Mouse (Mus musculus) MN1 (cell line): ENCODE measurements around the gene Ankrd11.

ENCODE experiments used
- DNase-seq: peaks from one replicate; pipeline ENCODE4 v3.0.0-alpha.2; 2016; ENCODE audit warnings: low spot score

Ankrd11 gene

GRCm38 (mm10) chr8:122896317-122896716, 145.8 kb downstream of the Ankrd11 start:
- DNase-seq, result no peak

DNA sequence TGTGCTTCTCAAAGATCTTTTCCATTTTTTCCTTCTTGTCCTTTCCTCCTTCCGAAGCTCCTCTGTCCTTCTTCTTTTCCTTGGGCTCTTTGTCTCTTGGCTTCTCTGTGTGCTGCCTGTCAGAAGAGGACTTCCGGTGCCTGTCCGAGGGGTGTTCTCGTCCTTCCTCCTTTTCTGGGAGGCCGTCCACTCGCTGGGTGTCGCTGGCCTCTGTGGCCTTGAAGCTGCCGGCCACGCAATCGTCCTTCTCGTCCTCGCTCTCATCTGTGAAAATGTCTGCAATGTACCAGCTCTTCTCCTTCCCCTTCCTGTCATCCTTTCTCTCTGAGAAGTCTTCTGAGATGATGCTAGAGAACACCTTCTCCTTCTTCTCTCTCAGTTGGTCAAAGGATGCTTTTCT, 148.6 kb downstream of the Ankrd11 start:
- DNase-seq, result no peak

- no peak for DNase-seq
These were observed 150.6 kb downstream of the Ankrd11 start for GRCm38 (mm10) chr8:122891440-122891839.

DNA sequence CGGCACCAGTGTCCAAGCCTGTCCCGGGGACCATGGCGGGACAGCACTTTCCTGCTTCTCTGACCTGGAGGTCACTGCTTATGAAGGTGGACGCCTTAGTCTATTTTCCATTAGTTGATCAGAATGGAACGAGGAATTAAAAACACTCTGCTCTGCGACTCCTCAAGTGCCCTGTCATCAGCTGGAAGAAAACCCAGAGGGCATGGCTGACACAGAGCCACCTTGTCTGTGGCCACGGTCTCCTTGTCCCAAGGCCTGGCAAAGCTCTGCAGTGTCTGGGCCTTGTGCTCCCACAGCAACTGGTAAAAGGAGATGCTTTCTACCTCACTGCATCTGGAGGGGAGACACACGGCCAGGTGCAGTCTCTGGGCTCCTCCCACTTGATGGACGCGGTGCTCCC, 158.4 kb downstream of the Ankrd11 start:
- DNase-seq, result no peak

- no peak for DNase-seq
These were observed 161.8 kb downstream of the Ankrd11 start for GRCm38 (mm10) chr8:122880302-122880701.

DNA sequence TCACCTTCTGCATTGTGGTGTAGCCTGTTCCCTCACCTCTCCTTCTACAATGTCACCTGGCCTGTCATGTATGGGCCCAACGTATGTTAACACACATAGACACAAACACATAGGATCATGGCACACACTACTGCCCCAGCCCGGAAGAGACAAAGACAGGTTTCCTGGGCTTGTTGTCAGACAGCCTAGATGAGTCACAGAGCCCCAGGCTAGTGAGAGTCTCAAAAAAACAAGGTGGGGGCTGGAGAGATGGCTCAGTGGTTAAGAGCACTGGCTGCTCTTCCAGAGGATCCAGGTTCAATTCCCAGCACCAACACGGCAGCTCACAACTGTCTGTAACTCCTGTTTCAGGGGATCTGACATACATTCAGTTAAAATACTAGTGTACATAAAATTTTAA, 163.8 kb downstream of the Ankrd11 start:
- DNase-seq, result no peak

DNA sequence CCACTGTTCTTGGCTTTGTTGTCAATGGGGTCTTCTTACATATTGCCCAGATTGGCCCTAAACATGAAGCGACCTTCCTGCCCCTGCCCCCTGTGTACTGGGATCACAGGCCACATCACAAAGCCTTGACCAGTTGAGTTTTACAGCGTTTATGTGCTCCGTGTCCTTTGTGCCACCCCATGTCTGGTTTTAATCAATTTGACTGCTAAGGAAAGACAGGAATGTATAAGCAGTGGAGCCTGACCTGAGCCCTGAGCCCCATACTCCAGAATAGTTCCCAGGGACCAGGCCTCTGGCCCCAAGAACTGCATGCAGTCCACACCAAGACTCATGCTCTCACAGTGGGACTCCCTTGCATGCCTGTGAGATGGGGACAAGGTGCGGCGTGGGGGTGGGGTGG, 166.9 kb downstream of the Ankrd11 start:
- no peak for DNase-seq

GRCm38 (mm10) chr8:122873171-122873570, 168.9 kb downstream of the Ankrd11 start:
- no peak for DNase-seq

GRCm38 (mm10) chr8:122871663-122872062, 170.4 kb downstream of the Ankrd11 start:
- DNase-seq, result no peak

DNA sequence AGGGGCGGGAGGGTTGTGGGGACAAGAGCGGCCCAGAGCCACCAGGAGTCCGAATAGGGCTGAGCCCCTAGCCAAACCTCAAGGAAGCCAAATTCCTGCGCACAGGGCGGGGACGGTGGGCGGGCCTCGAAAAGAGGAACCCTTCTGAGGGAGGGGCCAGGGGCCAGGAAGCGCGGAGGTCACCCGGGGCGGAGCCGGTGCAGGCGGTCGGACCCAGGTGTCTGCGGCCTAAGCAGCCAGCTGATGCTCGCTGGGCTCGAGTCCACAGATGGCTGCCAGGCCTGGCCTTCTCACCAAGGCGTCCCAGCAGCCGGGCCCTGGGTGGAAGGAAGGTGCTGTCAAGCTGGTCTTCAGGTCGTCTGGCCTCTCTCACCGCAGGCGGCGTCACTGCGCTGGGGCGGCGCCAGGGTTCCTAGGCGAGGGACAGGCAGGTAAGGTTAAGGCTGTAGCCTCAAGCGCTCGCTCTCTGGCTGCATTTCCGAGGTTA, 171.7 kb downstream of the Ankrd11 start:
- DNase-seq, result no peak

- DNase-seq, result no peak
These were observed 174.1 kb downstream of the Ankrd11 start for GRCm38 (mm10) chr8:122867982-122868381.

DNA sequence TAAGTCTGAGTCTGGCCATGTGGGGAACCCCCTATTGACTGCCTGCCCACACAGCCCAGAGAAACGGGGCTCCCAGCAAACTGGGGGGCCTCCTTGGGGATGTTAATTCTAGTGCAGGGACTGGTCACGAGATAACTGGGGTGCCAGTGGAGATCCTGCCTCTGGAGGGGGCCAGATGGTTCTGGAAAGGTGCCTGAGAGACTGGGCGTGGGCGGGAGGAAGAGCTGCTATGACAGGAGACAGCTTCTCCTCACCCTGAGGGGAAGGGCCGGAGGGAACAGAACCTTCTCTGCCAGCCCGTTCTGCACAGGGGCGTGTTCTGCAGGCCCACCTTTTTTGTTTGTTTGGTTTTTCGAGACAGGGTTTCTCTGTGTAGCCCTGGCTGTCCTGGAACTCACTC, 175.8 kb downstream of the Ankrd11 start:
- DNase-seq, result no peak

DNA sequence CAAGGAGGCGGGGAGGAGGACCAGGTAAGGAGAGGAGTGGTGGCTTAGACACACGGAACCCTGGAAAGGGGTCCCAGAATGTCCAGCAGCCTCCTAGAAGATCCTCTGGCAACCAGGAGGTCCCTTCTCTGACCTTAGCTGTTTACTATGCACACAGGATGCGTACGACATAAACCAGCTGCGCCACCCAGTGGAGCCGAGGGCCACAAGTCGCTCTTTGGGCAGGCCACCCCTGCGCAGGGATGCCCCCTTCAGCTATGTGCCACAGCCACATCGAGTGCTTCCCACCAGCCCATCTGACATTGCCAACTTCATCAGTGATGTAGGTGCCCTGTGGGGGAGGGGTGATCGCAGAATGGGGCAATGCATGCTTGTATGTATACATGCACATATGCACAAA, 176.6 kb downstream of the Ankrd11 start:
- DNase-seq, result peak; percentile 89

- DNase-seq, result peak; percentile 77
These were observed 177.4 kb downstream of the Ankrd11 start for GRCm38 (mm10) chr8:122864719-122865129.

- DNase-seq, result no peak
These were observed 182.2 kb downstream of the Ankrd11 start for GRCm38 (mm10) chr8:122859843-122860242.

- DNase-seq, result no peak
These were observed 185.8 kb downstream of the Ankrd11 start for GRCm38 (mm10) chr8:122856288-122856687.

GRCm38 (mm10) chr8:122855123-122855522, 187.0 kb downstream of the Ankrd11 start:
- no peak for DNase-seq

DNA sequence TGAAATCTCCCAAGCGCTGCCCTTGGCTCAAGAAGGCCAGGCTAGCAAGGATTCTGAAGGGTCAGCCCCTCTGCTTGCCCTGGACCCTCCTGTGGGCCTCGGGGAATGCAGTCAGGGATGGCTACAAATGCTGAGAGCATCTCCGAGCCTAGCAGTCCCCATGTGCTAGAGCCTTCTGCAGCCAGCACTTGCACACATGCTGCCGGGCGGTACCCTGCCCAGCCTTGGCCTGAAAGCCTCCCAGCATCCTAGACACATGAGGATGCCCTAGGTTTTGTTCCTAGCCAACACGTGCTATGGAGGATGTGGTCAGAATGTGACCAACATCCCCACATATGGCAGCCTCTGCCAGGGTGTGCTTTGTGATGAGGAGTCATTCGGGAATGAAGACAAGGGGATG, 187.7 kb downstream of the Ankrd11 start:
- no peak for DNase-seq

DNA sequence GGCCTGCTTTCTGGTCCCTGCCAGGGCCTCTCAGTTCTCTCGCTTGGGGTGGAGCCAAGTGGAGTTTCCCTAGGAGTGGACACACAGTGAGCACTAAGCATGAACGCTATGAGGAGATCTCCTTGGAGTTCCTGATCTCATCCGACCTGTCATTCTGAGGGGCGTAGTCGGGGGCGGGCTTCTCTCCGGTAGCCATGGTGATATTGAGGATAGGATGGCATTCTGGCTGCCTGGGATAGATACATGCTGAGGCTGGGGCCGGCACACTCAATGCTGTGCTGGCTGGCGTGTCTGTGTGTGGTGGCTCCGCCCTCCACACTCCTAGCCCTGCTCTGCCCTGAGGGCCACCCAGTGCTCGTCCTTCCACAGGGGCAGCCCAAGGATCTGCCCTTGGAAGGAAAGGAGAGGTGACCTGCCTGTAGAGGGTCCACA, 188.7 kb downstream of the Ankrd11 start:
- peak; percentile 87 for DNase-seq

DNA sequence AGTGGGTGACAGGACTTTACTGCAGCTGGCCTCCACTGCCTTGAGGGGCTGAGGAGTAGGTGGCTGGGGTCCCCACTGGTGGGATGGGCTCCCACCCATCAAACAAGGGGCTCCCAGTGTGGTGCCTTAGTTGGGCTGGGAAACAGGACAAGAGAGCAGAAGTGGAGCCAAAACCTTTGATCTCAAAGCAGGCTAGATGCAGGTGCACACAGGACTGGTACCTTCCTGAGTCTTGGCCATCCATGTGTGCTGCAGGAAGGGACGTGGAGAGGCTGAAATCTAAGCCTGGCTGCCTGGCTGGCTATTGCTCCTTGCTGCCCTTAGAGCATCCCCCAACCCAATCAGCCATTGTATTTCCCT, 189.6 kb downstream of the Ankrd11 start:
- no peak for DNase-seq

GRCm38 (mm10) chr8:122851692-122852545, 190.2 kb downstream of the Ankrd11 start:
- no peak for DNase-seq

GRCm38 (mm10) chr8:122850641-122851240, 191.3 kb downstream of the Ankrd11 start:
- no peak for DNase-seq

DNA sequence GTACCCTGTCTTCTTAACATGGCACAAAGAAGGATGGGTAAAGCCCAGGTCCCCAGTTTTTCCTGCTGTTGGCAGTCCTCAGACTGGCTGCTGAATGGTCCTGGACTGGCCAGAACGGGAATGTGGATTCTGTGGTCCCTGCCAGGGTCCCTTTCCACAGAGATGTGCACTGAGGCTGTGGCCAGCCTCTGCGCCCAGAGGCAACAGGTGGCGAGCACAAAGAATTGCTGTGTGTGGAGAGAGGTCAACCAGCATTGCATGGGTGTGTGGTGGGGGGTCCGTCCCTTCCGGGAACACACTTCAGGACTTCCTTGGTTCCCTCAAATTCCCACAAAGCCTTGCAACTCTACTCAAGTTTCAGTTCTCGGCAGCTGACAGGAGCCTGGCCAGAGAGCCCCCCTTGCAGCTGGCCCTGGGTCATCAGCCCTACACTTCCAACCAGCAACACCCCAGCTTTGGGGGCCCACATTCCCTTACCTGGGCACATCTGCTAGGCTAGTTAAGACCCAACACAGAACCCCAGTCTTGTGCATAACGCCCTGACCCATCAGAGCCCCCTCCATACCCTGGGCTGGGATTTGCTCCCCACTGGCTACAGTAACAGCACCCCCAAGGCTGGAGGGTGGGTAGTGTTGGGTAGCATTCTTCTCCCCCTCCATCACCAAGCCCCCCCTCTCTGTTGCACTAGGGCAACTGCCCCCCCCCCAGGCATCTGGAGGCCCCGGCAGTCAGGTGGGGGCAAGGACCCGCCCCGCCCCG, 192.7 kb downstream of the Ankrd11 start:
- DNase-seq, result no peak
